Mouse (Mus musculus): ENCODE data around the gene Tcap.

The Tcap gene

DNA sequence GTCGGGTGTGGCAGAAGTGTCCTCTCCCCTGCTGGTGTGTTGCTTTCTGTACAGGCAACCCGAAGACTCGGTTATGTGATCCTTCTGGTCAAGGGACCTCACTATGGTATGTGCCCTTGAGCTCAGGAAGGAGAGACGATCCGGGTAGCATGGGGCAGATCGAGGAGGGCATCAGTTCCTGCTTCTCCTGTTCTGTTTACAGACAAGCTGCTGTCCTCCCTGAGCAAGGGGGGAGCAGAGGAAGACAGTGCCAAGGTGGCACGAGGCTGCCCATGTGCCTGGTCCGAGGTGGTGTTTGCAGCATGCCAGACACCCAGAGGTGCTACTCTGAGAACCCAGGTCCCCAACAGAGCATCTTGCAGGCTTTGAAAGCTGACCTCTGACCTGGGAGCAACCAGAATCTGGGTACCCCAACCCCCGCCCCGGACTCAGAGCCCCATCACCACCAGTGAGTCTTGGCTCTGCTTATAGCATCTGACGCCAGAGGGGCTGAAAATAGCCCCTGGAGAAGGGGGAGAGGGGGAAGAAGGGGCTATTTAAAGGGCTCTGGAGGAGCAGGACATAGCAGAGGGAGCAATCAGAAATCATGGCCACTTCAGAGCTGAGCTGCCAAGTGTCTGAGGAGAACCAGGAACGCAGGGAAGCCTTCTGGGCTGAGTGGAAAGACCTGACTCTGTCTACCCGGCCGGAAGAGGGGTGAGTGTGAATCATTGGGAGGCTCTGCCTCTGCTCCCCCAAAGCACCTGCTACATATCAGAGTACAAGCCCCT is at the start of gene Tcap:
Gene Tcap (plus strand): TSS at position 551 of the 770 bp plus-strand sequence.
- DNase-seq (ENCODE audit: low spot score): no peak

DNA sequence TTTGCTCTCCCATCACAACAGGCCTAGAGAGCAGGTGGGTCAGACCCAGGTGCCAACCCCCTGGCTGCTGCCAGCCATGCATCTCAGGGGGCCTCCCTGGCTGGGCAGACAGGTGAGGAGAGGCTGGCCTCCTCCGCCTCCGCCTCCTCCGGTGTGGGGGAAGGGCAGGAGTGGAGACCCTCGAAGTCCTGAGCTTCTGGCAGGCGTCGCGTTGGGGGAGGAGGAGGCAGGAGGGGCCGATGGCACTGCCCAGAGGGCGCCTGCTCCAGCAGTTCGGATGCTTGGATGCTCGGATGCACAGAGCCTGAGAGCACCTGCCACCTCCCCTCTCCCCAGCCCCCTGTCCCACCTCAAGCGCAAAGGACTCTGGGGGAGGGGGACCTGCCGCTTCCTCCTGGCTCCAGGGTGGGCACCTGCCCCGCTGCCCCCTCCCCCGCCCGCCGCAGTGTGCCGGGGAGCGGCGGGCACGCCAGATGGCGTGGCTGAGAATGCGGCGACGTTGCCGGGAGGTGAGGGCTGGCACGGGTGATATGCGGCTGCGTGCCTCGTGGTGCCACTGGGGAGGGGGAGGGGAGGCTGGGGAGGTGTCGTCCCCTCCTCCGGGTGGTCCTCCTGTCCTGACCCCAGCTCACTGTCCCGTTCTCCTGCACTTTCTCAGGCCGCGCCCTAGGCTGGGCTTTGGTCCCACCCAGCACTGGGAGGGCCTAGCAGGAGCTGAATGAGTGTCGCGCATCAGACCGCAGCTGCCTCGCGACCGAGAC is 49.5 kb upstream of the Tcap start:
- DNase-seq (ENCODE audit: low spot score): no peak

DNA sequence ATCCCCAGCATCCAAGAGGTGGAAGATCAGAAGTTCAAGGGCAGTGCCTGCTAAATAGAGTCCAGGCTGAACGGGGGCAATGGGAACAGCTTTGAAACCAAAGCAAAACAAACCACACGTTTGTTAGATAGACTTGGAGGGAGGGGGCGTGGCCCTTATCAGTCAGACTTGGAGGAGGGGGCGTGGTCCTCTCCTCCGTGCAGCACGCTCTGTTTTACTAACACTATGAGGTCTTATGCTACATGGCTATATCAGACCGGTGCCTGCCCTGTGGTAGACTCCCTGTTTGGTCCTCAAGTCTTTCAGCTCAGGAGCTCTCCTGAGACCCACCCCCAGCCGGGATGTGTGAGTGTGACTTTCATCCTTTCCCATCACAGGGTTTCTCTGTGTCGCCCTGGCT is 48.4 kb upstream of the Tcap start:
- no peak for DNase-seq (ENCODE audit: low spot score)

DNA sequence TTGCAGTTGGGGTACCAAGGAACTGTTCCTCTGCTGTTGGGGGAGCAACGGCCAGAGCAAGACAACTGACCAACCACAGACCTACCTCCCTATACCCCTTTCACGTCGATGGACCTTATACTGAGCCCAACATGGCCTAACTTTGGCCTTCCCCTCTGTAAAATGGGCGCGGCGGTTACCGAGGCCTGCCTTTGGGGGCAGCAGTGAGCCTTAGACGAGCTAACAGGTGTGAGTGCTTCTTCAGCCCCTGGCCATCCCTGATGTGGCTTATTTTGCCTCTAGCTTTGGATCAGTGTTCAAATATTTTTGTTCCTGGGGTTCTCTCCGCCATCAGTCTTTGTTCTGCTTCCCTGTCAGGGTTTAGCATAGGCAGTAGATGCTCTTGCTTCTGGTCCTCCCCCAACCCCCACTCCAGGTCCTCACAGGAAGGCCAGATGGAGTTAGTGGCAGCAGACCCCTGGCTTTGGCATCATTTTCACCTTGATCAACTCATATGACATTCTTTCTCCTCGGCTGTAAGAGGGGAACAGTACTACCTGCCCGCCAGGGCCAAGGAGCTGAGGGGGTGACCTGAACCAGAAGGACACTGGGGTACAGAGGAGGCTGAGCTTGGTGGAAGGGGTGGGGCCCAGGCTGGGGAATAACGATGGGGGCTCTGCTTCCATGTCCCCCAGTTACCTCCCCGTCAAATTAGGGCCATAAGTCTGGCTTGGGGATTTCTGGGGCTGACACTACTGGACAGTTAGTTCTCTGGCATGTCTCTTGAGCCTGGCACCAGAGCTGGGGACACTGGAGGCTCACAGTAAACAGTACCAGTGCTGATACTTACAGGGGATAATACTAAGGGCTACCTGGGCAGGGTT is 47.1 kb upstream of the Tcap start:
- no peak for DNase-seq (ENCODE audit: low spot score)

DNA sequence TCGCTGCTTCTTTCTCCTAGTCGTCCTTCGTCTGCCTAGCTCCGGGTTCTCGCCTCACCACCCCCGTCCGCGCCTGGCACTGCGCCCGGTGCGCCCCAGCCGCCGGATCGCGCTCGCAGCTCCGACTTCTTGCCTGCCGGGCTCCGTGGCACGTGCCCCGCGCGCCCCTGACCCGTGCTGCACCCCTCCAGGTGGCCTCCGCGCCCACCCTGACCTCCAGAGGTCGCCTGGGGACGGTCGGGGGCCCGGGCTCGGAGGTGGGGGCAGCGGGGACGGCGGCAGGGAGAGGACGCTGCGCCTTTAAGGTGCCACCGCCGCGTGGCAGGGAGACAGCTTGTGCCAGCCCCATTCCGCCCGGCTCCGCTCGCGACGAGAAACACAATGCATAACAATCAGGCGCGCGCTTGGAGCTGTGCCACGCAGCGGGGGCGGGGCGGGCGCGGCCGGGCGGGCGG is 45.1 kb upstream of the Tcap start:
- DNase-seq (ENCODE audit: low spot score): no peak

DNA sequence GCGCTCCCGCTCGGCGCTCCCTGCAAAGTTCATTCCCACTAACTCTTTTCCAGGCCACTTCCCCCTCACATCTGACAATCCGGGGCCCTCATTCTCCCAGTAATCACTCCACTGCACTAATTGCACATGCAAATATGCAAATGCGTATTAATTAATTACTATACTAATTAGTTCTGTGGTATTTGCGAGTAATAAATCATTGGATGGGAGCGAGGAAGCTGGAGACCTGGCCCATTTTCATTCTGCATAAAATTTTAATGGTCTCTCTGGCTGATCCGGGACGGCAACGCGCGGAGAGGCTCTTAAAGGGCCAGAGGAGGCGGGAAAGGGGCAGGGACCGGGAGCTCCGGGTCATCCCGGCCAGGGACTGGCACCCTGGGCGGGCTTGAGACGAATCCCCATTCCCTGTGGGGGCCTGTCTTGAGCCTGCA is 44.5 kb upstream of the Tcap start:
- no peak for DNase-seq (ENCODE audit: low spot score)

DNA sequence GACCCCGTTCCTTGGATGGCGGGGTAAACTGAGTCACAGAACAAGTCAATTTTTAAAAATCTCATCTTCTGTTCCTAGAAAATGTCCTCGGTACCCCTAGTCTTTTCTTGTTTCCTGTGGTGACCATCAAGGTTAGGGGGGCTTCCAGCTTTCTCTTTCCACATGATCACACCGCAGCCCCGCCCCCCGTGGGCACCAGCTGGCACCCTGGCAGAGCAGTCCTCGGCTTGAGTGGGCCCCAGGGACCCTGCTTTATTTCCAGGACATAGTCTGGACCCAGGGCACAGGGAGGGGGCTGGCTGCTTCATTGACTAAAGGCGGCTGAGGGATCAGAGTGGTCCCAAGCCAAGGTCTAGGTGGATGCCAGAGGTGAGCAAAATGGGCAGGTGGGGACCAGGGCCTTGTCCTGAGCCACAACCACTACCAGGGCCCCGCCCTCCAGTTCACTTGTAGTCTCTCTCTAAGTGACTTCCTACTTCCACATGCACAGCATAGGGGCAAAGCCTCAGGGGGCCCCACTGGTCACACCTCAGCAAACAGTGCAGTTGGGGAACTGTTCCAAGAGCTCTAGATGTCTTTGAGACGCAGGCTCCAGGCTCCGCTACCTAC is 43.8 kb upstream of the Tcap start:
- no peak for DNase-seq (ENCODE audit: low spot score)

DNA sequence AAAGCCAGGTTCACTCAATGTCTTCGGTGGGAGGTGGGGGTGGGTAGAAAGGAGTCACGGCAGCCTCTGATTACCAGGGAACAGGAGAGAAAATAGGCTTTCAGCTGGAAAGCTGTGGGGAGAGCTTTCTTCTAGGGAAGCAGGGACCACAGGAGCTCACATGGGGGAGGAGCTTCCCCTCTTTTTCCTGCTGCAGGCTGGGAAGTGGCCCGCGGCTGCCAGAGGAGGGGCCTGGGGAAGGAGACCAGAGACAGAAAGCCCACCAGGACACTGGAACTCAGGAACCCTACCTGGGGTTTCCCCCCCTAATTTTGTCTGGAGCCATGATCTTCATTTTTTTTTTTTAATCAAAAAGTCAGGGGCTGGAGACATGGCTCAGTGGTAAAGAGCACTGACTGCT is 43.0 kb upstream of the Tcap start:
- DNase-seq (ENCODE audit: low spot score): no peak

DNA sequence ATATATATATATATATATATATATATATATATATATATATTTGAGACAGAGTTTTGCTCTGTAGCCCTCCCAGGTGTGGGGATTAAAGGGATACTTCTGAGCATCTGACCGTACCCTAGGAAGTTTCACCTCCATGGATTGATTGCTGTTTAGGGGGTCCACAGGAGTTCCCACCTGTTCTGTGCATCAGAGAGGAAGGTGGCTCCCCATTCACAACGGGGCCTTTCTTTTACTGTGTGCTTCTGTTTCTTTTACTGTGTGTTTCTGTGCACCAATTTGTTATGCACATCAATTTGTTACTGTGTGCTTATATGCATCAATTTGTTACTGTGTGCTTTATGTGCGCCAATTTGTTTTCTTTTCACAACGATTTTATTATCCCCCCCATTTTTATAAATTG is 42.4 kb upstream of the Tcap start:
- no peak for DNase-seq (ENCODE audit: low spot score)

DNA sequence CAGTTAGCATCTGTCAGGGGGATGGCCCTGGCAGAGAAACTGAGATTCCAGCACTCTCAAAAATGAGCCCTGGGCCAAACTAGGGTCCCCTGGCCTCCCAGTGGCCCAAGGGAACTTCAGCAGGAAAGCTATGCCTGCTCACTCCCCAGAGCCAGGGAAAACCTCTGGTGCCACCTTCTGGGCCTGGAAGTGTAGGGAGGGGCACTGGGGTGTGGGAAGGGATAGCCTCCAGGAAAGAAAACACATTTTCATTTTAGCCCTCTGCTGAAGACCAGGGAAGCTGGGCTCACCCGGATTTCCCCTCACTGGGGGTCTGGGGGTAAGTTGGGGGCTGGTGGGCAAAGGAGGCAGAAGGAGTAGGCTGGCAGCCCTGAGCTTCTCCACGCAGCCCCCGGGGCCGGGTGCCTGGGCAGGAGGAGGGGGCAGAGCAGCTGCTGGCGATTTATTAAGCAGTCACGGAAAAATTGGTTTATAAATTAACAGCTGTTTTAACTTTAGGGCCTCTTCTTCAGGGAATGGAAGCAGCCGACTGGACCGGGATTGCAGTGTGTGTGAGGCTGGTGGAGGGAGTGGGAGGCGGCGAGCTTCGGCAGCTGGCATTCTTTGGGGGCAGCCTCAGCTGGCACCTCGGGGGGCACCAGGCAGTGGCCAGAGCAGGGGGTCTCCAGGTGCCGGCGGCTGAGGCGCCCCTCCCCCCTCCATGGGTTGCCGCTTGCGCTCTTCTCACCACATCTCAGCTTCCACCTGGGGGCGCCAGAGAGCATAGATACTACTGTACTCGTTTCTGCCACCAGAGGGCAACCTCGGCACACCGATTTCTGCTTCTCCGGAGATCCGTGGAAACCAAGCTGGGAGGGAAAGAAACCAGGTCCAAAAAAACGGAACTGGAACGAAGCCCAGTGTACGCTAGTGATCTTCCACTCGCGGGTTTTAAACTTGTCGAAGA is 41.3 kb upstream of the Tcap start:
- DNase-seq (ENCODE audit: low spot score): peak; percentile 93

DNA sequence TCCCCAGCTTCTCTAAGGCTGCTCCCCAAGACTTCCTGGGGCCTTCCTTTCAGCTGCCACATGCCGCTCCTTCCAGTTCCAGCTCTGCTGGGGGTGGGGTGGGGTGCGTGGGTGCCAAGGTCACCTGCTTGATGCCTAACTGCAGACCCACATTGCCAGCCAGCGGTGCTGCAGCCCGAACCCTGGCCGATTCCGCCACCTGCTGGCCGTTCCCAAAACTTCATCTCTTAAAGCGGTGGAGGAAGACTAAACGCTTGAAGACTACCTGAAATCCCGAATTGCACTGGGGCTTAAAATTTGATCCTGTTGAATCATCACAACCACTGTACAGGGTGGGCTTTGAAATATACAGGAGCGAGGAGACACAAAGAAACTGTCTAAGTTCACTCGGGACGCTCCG is 38.4 kb upstream of the Tcap start:
- DNase-seq (ENCODE audit: low spot score): no peak

DNA sequence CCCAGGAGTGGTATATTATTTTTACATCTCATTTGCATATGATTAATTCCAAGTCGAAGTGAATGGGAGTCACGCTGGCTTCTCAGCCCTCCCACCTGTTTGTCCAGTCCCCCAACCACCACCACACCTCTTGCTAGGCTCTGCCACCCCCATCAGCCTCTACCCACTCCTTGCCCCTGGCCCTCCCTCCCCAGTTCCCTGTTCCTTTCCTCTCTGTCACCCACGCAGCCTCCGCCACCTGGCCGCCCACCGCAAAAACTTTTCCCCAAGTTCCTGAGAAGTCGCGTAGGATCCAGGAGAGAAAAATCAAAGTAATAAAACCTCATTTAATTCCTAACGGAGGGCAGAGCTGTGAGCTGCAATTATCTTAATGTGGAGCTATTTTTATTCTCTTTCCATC is 37.4 kb upstream of the Tcap start:
- DNase-seq (ENCODE audit: low spot score): no peak

DNA sequence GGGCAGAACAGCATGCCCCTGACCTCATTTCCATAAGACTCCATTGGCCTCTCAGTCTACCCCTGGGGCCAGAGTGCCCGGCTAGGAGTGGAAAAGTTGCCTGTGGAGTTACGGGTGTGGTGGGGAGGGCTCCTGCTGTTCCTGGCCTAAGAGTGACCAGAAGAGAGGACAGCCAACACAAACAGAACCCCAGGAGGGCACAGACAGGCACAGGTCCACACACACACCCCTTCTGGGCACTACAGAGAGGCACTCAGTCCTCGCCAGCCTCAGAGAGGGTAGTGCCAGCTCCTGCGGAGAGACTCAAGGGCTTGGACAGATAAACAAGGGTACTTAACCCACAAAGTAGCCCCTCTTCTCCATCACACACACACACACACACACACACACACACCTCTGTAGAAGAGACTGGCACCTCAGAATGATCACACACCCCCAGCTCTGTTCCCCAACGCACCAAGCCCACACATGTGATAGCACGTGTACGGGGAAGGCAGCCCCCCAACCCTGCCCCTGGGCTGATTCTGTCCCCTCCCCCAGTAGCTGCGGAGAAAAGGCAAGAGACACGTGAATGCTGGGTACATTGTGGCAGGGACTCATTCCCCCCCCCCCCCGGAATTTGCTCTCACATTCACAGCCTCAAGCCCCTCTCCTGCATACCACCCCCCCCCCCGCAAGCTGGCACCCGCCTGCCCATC is 36.1 kb upstream of the Tcap start:
- no peak for DNase-seq (ENCODE audit: low spot score)

DNA sequence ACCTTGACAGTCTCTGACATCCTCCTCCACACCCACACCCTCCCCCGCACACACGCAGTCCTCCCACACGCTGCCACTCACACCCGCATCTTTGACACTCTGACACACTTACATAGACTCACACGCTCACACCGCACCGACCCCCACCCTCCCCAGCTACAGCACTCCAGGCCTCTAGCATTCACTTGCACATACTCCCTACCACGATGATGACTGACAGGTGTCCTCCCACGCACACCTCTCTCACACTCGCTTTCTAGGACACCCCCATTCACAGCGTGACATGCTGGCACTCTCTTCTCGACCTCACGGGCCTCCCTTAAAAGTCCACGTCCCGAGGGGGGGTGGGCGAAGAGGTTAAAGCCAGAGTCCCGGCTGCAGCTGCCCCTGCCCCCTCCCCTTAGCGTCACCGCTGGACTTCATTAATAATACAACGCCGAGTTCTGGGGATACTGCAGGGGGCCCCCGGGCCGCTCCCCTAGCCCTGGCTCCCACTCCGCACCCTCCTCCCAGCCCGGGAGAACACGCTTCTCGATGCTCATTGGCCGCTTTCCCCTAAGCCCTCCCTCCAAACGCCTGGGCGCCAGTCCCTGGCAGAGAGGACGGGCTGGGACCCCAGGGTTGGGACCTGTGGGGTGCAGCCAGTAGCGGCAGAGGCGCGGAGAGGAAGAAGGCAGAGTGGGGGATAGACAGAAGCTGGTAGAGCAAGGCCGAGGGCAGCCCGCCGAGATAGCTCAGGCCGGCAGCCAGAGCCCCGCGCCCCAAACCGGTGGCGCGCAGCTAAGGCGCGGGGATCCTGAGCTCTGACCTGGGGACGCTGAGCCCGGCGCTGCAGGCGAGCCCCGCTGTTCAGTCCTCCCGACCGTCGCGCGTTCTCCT is 35.3 kb upstream of the Tcap start, which contains the start of gene Ppp1r1b:
Gene Ppp1r1b (plus strand): TSS at position 322 of the 879 bp plus-strand sequence.
- DNase-seq (ENCODE audit: low spot score): no peak

DNA sequence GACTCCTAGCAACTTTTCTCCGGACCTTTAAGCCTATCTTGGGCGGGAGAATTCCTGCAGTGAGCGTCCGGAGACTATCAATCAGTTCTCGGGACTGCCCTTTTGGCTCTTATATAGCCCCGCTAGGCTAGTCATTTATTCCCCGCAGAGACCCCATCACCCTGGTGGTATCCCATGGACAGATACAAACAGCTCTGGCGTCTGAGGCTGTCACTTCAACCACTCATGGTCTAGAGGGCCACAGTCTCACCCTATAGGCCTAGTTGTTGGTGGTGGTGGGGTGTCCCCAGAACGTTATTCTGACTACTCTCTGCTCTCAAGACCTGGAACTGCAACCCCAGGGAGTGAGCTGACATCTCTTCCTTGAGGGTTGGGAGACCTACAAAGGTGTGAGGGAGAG is 34.3 kb upstream of the Tcap start:
- no peak for DNase-seq (ENCODE audit: low spot score)

DNA sequence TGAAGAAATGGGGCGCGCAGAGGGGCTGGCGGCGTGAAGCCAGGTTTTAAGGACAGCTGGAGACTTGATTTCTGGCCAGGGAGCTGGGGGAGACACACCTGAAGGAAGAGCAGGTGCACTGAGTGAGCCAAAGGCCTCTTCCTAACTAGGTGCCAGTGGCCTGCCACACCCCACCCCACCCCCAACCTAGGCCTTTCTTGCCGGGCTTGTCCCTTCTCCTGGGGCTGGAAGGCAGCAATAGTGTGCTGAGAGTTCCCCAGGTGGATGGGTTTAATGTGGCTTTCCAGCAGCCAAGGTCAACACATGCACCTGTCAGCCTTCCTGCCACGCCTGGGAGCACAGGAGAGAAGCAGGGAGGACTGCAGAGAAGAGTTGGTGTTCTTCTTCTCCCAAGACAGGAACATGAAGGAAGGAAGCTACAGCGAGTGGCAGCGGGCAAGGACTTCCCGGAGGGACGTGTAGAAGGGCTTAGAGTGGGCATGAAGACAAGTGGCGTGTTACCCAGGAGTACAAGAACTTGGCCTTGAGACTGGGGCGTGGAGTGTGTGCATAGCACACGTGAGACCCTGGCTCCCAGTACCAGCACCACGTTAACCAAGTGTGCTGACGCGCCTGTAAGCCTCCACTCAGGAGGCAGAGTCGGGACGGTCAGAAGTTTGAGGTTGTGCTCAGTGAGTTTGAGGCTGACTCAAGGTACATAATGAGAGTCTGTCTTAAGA is 31.2 kb upstream of the Tcap start:
- DNase-seq (ENCODE audit: low spot score): no peak

DNA sequence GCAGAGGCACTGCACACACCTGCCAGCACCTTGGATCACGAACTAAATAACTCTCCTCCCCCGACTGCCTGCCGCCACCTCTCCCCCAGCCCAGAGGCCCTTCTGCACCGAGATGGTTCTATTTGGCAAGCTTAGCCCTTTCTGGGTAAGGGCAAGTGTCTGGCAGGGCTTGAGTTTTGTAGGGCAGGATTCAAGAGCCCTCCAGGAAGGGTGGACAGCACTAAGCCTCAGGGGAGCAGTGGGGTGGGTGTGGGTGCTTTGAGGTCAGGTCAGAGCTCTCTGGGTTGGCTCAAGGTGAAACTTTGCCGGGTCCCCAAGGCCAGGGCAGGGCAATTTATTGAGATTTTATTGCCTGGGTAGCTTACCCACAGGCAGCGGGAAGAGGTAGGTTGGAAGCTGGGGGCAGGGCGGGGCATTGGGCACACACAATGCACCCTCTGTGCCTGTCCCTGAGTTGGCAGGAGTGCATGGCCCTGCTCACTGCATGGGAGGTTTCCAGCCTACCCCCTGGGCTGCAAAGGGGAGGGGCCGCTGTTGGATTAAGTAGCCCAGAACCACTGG is 29.9 kb upstream of the Tcap start:
- DNase-seq (ENCODE audit: low spot score): no peak

DNA sequence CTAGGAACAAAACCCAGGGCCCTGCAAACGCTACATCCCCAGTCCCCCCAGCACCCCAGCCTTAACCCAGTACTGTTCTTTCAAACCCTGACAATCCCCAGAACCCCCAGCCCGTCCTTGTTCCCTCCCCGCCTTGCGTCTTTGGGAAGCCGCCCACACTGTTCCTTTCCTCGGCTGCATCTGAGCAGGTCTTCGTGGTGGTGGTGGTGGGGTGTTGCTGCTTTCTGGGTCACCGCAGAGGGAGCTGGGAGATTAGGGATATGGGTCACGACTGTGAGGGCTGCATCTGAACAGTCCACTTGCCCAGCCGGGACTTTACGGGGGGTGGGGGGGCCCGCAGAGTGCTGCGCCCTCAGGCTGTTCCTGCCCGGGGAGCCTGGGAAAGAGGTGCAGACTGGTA is 29.2 kb upstream of the Tcap start:
- DNase-seq (ENCODE audit: low spot score): no peak

Measured in left cerebral cortex, adult 11 months (tissue).